Mouse (Mus musculus) left cerebral cortex, adult 18-20 months (tissue): ENCODE measurements at regions not wholly inside any gene's neighbourhood (a gene's known extent, or its start where the extent isn't known, plus 50 kb on each side); places are given as distances from the start of the nearest gene placed in this dataset.

Experiments
- DNase-seq, 2 experiments: peaks; one replicate each; pipeline ENCODE4 v3.0.0; 2021 to 2022; ENCODE audit warnings: low spot score in 2 of 2, mixed read lengths in 1 of 2

DNA sequence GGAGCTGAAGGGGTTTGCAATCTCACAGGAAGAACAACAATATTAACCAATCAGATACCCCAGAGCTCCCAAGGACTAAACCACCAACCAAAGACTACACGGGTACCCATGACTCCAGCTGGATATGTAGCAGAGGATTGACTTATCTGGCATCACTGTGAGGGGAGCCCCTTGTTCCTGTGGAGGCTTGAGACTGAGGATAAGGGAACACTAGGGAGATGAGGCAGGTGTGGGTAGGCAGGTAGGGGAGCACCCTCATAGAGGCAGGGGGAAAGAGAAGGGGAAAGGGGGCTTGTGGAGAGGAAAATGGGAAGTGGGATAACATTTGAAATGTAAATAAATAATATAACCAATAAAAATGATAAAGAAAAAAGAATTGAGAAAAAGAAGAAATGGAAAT lies 134.8 kb downstream of the G6pd2 start:
- DNase-seq = no peak

DNA sequence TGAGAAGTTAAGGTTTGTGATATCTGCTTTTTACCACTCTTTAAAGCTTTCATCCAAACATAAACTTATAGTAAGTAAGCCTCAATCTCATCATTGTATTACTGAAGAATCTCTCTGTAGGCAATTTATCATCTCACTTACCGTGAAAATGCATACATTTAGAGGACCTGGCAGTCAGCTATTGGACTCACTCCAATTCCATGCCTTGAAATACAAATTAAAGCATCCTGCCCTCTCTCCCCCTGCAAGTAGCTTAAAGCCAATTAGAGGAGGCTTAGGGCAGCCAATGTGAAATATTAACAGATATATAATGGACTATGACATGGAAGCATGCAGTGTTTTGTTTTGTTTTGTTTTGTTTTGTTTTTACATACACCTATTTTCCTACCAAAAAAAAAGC lies 176.6 kb downstream of the G6pd2 start:
- no peak for DNase-seq

DNA sequence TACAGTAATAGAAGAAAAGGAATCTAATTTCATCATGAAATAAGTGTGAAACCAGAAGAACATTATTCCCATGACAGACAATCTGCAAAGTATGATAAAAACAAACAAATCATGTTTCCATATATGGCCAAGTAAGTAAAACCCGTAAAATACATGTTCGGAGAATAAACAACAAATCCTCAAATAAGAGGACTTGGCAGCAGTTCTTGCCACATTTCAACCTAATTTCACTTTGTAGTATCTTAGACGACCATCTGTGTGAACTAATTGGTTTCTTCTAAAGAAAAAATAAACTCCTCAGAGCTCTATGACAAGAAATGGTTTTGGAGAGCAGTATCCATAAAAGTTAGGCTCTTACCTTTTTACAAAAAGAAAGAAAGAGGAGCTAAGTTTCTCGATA lies 210.9 kb downstream of the G6pd2 start:
- no peak for DNase-seq

DNA sequence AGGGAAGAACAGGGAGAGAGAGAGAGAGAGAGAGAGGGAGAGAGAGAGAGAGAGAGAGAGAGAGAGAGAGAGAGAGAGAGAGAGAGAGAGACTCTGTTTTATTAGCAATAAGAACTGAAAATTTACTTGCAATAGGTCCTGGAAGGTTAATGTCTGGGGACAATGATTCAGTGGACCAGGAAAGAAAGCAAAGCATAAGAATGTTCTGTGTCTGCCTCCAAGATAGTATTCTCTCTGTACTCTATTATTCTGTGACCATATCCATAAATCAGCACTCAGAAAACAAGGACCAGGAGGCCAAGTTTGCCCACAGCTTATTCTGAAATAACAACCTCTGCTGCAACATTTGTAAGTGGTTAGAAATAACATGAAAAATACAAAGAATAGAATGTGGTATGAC lies 211.6 kb downstream of the G6pd2 start:
- DNase-seq = no peak

DNA sequence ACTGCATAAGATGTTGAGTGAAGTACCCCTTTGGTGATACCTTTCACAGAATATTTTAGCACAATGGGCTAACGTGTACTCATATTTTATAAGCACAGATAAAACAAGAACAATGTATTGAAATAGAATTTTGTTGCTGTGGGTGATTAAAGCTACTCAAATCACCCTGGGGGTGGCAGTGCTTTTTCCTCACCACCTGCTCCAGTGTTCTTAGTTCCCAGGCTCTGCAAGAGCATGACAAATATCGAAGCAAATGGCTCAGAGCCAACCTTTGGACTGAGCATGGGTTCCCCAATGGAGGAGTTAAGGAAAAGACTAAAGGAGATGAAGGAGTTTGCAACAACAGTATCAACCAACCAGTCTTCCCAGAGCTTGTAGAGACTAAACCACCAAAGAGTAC lies 232.9 kb downstream of the G6pd2 start:
- peak in 1 of 2 experiments; percentile 21 for DNase-seq

DNA sequence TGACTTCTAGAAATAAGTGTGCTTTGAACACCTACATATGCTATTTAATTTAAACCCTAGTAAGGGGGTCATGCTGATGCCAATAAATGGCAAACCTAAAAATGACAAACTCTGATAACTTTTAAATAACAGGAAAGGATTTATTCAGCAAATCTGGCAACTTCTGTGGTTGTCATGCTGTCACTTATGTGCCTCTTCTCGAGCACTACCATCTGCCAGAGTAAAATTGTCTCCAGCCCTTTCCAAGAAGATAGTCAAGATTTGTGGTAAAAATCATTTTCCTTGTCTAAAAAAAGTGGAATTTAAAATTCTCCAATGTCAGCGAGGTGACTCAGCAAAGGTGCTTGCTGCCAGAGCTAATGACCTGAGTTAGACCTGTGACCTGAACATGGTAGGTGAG lies 235.1 kb downstream of the G6pd2 start:
- DNase-seq = no peak

DNA sequence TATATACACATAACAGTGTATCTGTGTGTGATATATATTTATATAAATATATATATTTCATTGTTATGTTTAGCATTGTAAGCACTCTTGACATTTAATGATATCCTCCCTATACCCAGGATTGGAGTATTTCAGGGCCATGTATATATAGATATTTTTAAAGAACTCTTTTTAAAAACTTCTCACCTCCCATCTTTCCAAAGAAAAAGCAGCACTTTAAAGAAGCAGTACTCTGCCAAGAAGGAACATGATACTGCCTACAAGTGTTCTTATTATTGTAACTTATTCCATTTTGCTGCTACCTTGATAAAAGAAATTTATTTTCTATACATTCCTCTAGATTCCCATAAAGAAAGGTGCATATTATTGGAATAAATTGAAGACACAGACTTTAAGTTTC lies 270.4 kb downstream of the G6pd2 start:
- DNase-seq = no peak

DNA sequence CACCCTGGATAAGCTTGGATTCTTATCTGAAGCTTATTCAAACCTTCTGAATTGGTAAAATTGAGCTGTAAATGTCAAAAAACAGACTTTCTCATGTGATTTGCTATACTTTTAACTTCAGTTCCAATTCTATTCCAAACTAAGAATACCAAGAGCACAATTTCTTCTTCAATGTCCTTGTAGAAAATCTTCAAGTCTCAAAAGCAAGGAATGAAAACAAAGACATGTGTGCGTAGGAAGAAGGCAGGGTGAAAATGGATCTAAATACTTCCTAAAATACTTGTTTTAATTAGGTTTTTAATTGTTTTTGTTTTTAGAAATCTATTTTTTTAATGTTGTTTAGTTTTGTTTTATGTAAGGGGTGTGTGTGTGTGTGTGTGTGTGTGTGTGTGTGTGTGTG lies 280.9 kb downstream of the G6pd2 start:
- no peak for DNase-seq

DNA sequence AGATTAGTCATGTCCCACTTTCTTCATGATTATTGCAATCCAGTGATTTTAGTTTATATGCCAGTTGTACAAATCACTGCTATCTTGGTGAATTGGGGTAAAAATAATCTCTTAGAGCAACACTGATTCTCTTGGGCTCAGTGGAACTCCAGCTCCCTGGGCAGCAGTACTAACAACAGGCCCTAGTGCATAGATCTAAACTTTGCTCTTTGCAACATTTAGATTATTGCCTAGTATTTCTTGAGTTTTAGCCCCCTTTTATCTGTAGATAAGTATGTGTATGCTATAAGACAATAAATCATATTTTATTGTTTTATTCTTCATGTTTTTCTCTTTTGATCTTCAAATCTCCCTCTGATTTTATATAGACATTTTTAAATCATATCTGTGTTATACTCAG lies 287.4 kb downstream of the G6pd2 start:
- DNase-seq = no peak

DNA sequence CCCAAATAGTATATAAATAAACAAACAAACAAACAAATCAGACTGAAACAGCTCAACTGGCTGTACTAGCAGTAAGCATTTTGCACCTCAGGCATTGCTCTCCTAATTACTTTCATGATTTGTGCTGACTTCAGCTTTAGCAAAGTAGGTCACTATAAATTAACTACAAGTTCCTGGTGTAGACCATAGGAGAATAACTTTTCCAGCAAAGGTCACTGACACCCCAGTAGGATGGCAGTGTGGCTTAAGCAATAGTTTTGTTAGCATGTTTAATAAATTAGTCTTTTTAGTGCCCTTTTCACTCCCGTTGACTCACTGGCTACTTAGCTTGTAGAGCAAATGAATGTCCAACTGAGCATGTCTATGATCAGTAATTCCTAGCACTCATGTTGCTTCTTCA lies 304.6 kb downstream of the G6pd2 start:
- no peak for DNase-seq

DNA sequence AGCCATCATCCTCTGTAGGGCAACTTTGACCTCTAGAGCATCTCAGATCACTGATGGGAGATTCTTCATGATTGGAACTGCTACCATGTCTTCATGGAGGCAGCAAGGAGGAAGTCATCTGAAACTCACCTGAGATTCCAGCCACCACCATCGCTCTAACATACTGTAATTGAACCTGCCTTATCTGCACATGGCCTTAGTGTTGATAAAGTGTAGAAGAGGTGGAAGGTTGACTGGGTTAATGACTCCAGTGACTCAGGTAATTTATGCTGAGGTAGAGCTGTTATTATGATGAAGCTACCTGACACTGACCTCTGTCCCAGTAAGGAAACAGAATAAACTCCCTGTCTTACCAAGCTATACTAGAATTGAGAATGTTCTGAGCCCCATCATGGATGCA lies 305.0 kb downstream of the G6pd2 start:
- no peak for DNase-seq

DNA sequence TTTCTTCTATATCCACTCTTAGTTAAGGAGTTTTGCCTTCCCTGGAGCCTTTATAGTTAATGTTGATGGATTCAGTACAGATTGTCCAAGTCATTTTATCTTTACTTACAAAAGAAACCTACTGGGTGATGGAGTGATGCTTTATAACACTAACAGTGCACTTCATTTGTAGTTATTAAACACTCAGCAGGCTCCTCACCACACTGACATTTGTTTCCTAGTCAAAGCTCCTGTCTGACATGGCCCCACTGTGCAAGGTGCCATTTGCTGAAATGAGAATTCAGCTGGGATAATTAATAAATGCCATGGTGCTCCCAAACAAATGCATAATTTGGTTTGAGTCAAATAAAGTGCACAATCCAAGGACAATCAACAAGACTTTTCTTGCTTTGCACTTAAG lies 336.6 kb downstream of the G6pd2 start:
- DNase-seq = no peak

DNA sequence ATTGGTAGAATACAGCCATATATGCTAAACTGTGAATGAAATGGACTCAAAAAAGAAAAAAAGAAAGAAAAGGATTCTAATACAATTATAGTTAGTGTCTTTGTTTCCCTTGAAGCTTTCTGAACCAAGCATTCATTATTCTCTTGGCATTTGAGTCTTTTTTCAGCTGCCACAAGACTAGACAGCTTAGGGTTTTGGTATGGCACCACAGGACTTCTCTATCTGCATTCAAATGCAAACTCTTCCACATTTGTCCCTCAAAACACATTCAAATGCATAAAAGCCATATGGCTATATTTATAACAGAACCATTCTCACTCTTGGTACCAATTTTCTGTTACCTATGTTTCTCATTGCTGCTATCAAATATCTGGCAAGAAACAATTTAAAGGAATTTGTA lies 338.8 kb downstream of the G6pd2 start:
- DNase-seq = no peak

DNA sequence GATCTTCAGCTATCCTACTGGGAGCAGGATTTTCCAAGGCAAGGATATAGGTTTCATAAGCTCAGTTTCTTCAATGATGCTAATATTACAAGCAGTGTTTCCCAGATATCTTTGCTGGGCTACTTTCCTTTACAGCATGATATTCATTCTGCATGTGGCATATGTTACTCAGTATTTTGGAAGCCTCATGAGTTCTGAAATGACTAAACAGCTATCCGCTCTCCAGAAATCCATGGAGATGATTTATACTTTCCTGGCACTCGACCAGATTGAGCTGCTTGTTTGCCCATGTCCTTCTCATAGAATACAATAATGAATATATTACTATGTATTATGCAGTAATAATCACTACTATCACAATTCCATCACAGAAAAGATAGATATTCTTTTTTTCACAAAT lies 351.9 kb downstream of the G6pd2 start:
- DNase-seq = peak in 1 of 2 experiments; percentile 3

DNA sequence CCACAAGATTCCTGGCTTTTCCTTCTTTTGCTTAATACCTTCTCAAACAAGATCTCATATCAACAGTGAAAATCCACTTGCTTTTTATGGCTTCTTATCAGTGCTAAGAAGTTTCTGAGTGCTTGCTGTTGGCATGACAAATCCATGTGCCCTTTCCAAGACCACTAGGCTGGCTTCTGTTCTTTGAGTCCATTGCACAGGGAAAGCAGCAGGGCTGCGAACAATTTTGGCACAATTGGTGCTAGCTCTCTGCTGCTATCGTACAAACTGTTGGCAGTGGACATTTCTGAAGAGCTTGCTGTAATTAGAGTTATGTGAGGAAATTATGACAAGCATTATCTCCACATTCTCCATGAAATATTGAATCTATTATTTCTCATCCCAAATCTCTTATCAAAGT lies 383.5 kb downstream of the G6pd2 start:
- no peak for DNase-seq

DNA sequence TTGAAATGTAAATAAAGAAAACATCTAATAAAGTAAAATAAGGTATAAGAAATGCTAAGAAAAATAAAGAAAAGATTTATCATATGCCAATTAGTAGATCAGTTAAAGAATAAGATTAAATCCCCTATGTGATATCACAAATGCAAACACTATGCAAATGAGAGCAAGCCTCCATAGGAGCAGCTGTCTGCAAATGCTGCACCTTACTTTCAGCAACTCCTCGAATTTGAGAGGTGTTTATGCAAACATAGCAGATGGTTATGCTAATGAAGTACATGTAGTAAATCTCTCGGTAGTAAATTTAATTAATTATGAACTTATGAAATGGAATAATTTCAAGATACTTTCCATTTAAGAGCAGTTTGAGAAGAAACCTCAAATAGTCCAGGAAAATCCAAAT lies 396.8 kb downstream of the G6pd2 start:
- DNase-seq = no peak
